Mouse (Mus musculus) lung, adult 2 months (tissue): ENCODE results near the gene Tm7sf3.

Experiments
- CTCF ChIP-seq: fragments of 200-500 bp; IDR thresholded peaks from 2 replicates; pipeline ENCODE4 v1.5.1; 2011; ENCODE audit warnings: mild to moderate bottlenecking, low read length, control low read depth; ENCODE audit not compliant: insufficient read depth
- POLR2A ChIP-seq: fragments of 200-500 bp; IDR thresholded peaks from 2 replicates; pipeline ENCODE4 v1.6.1; 2011; ENCODE audit warnings: low read depth, mild to moderate bottlenecking, control low read depth, low read length, borderline replicate concordance; ENCODE audit errors: extremely low read depth

DNA sequence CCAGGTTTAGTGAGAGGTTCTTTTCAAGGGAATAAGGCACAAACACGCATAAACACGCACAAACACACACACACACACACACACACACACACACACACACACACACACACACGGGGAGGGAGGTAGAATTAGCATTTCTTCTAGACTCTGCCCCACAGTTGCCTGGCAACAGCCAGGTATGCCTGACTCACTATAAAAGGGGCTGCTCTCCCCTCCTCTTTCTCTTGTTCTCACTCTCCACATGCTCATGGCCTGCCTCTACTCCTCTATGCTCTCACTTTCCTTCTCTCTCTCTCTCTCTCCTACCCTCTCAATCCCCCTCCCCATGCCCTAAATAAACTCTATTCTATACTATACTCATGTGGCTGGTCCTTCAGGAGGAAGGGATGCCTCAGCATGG is 14.5 kb downstream of the Tm7sf3 start:
- TF ChIP-seq POLR2A (no peak), CTCF (no peak)
